Mouse (Mus musculus) forebrain, embryonic 12.5 days (tissue): Measurements from ENCODE around the gene Gm29776. TPM values are rescaled to one million over a fixed set of nuclear protein-coding genes. Genes with fewer than 3 reads are reported as not detected.

Experiments
- ATAC-seq: fragments of 200-750 bp; cut with Nextera tagmentation; 2 replicates; pipeline ENCODE4 v1.8.0; 2017; ENCODE audit warnings: moderate TSS enrichment; ENCODE audit not compliant: low FRiP score
- H3K27ac ChIP-seq: fragments of 300-500 bp; sonication (generic); 2 replicates; pipeline ENCODE4 v1.5.1; 2016; ENCODE audit warnings: mild to moderate bottlenecking
- H3K27me3 ChIP-seq: fragments of 300-500 bp; sonication (generic); 2 replicates; pipeline ENCODE4 v1.6.1; 2016; ENCODE audit warnings: mild to moderate bottlenecking
- H3K36me3 ChIP-seq: fragments of 300-500 bp; sonication (generic); replicated peaks from 2 replicates; pipeline ENCODE4 v1.6.1; 2016; ENCODE audit warnings: mild to moderate bottlenecking
- H3K4me1 ChIP-seq: fragments of 300-500 bp; sonication (generic); 2 replicates; pipeline ENCODE4 v1.6.1; 2016
- H3K4me2 ChIP-seq: fragments of 300-500 bp; sonication (generic); 2 replicates; pipeline ENCODE4 v1.6.1; 2016; ENCODE audit warnings: mild to moderate bottlenecking, moderate library complexity
- H3K4me3 ChIP-seq: fragments of 300-500 bp; sonication (generic); replicated peaks from 2 replicates; pipeline ENCODE4 v1.5.1; 2016; ENCODE audit warnings: mild to moderate bottlenecking
- H3K9ac ChIP-seq: fragments of 300-500 bp; sonication (generic); 2 replicates; pipeline ENCODE4 v1.6.1; 2016; ENCODE audit warnings: mild to moderate bottlenecking
- H3K9me3 ChIP-seq: fragments of 300-500 bp; sonication (generic); 2 replicates; pipeline ENCODE4 v1.6.1; 2016
- WGBS: fragments of 180-500 bp; shearing (Covaris S2); methylation state at CpG from one replicate; pipeline ENCODE4 v1.1.7; 2016; 5-methylcytosine and 5-hydroxymethylcytosine counted together
- microRNA-seq: library from miRNA; unstranded; fragments of <30 nt; microRNA quantifications from one replicate; pipeline ENCODE4, GENCODE M21; 2017
- polyA plus RNA-seq: library from polyadenylated mRNA; unstranded; fragments of >200 nt; fragmentation: Nextera tagmentation; extraction: Ambion mirVana; gene quantifications from 2 replicates; pipeline ENCODE4 v1.2.1, GENCODE M21; 2016

Gm29776 gene
- polyA plus RNA-seq, 1 experiment from 2014 or later = not detected

DNA sequence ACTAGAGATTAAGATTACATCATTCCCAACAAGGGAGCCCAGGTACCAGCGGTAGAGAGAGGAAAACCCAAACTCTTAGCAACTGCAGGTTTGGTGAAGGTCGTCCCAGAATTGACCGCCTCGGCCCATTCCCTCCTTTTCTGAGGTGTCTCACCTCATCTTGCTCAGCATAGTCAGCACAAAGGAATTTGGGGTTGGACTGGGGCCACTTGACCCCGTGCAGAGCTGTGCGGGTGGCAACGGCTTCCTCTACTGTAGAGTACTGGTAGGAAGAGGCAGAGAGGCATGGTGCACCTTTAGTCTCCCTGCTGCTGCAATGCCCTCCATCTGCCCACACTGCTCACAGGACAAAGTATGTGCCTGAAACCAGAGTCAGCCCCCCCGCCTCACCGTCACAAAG is 54.3 kb downstream of the Gm29776 start:
- no peaks in the 10 kb centered on the region for H3K27me3 ChIP-seq
- H3K9ac ChIP-seq = no peak overlapping the region
- 93% methylated on average over 9 of the region's 9 CpGs for WGBS
- no peak for ATAC-seq
- peaks cover 70% of the 10 kb centered on the region for H3K36me3 ChIP-seq
- H3K9me3 ChIP-seq = no peaks in the 10 kb centered on the region
- H3K27ac ChIP-seq = no peak overlapping the region
- no peak overlapping the region for H3K4me2 ChIP-seq
- H3K4me3 ChIP-seq = no peak overlapping the region
- H3K4me1 ChIP-seq = peaks cover 26% of the 10 kb centered on the region

DNA sequence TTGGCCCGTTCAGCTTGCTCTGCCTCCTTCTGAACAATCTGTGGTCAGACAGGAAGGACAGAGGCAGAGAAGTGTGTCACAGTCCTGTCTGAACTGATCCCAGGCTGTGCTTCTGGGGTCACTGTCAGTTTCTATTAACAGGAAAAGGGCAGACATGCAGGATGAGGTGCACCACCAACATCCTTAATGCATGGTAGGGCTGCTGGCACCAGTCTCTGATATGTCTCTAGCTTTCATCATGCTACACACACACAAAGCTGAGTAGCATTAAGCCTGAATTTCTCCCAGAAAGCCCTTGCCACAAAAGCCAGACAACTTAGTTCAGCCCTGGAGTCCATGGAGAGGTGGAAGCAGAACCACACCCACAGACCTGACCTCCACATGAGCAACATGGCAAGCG is 55.6 kb downstream of the Gm29776 start:
- H3K4me3 ChIP-seq = no peak overlapping the region
- H3K4me1 ChIP-seq = peaks cover 22% of the 10 kb centered on the region
- no peak overlapping the region for H3K4me2 ChIP-seq
- WGBS = 91% methylated on average over 2 of the region's 2 CpGs
- H3K27ac ChIP-seq = no peak overlapping the region
- H3K36me3 ChIP-seq = peaks cover 66% of the 10 kb centered on the region
- no peak overlapping the region for H3K9ac ChIP-seq
- H3K27me3 ChIP-seq = no peaks in the 10 kb centered on the region
- ATAC-seq = no peak
- no peaks in the 10 kb centered on the region for H3K9me3 ChIP-seq

Small RNAs within 50 kb of the gene (microRNA-seq; reads per million reads assigned to microRNA genes)
- not detected for gene Mir6948

Other genes starting within 250 kb of the Gm29776 start
- 26.2 and 29.8 TPM in 2 replicates for gene Lrp10, start 234.7 kb downstream of the Gm29776 start, polyA plus RNA-seq
- gene Rem2, start 222.7 kb downstream of the Gm29776 start, polyA plus RNA-seq = 26.1 and 29.9 TPM in 2 replicates
- 122 and 125 TPM in 2 replicates for gene Prmt5, start 181.3 kb downstream of the Gm29776 start, polyA plus RNA-seq
- 43.5 and 47.5 TPM in 2 replicates for gene Haus4, start 144.2 kb downstream of the Gm29776 start, polyA plus RNA-seq
- 37.5 and 47.3 TPM in 2 replicates for gene Ajuba, start 121.3 kb downstream of the Gm29776 start, polyA plus RNA-seq
- 9.0 and 9.2 TPM in 2 replicates for gene 4931414P19Rik, start 92.8 kb downstream of the Gm29776 start, polyA plus RNA-seq
- gene Psmb5, start 80.8 kb downstream of the Gm29776 start, polyA plus RNA-seq = 395 and 399 TPM in 2 replicates
- gene Psmb11, start 77.4 kb downstream of the Gm29776 start, polyA plus RNA-seq = 0.04 TPM in 1 of 2 replicates, not detected in the other
- gene Gm17606, start 57.9 kb downstream of the Gm29776 start, polyA plus RNA-seq = not detected in 2 replicates
- 9.8 and 10.7 TPM in 2 replicates for gene Cdh24, start 57.5 kb downstream of the Gm29776 start, polyA plus RNA-seq
- 87.5 and 89.7 TPM in 2 replicates for gene 1700123O20Rik, start 12.6 kb downstream of the Gm29776 start, polyA plus RNA-seq
- gene Acin1, start 11.9 kb downstream of the Gm29776 start, polyA plus RNA-seq = 188 and 190 TPM in 2 replicates
- not detected in 2 replicates for gene Cebpe, start 13.3 kb upstream of the Gm29776 start, polyA plus RNA-seq
- gene Slc7a8, start 83.1 kb upstream of the Gm29776 start, polyA plus RNA-seq = 2.3 and 2.7 TPM in 2 replicates
- gene Rnf212b, start 115.3 kb upstream of the Gm29776 start, polyA plus RNA-seq = not detected in 2 replicates
- gene Homez, start 172.1 kb upstream of the Gm29776 start, polyA plus RNA-seq = 13.9 and 18.5 TPM in 2 replicates
- 1.1 and 1.3 TPM in 2 replicates for gene Ppp1r3e, start 178.7 kb upstream of the Gm29776 start, polyA plus RNA-seq
- 3.3 and 3.4 TPM in 2 replicates for gene Bcl2l2, start 184.5 kb upstream of the Gm29776 start, polyA plus RNA-seq
- gene Gm20521, start 184.6 kb upstream of the Gm29776 start, polyA plus RNA-seq = 0.27 TPM in 1 of 2 replicates, not detected in the other
- gene Pabpn1, start 193.7 kb upstream of the Gm29776 start, polyA plus RNA-seq = 199 and 211 TPM in 2 replicates
- gene Slc22a17, start 214.3 kb upstream of the Gm29776 start, polyA plus RNA-seq = 93.3 and 97.8 TPM in 2 replicates
- 36.8 and 37.8 TPM in 2 replicates for gene Efs, start 227.3 kb upstream of the Gm29776 start, polyA plus RNA-seq
- not detected in 2 replicates for gene Il25, start 233.9 kb upstream of the Gm29776 start, polyA plus RNA-seq
- 1.4 and 2.0 TPM in 2 replicates for gene Cmtm5, start 237.4 kb upstream of the Gm29776 start, polyA plus RNA-seq